Mouse (Mus musculus) midbrain, embryonic 11.5 days (tissue): ENCODE measurements at regions not wholly inside any gene's neighbourhood (a gene's known extent, or its start where the extent isn't known, plus 50 kb on each side); places are given as distances from the start of the nearest gene placed in this dataset.

Experiments used
- ATAC-seq: fragments of 200-750 bp; cut with Nextera tagmentation; 2 replicates; pipeline ENCODE4 v1.8.0; 2017; ENCODE audit warnings: moderate TSS enrichment, moderate library complexity; ENCODE audit not compliant: low FRiP score
- DNase-seq: peaks from one replicate; pipeline ENCODE4 v3.0.0; 2015; ENCODE audit warnings: low spot score; ENCODE audit errors: missing footprints
- H3K27ac ChIP-seq: fragments of 300-500 bp; sonication (generic); 2 replicates; pipeline ENCODE4 v1.5.1; 2014; ENCODE audit warnings: low read depth, low read length
- H3K27me3 ChIP-seq: fragments of 300-500 bp; sonication (generic); 2 replicates; pipeline ENCODE4 v1.6.1; 2014; ENCODE audit warnings: mild to moderate bottlenecking, low read length, moderate library complexity, mixed read lengths; ENCODE audit not compliant: control insufficient read depth, insufficient read depth
- H3K36me3 ChIP-seq: fragments of 300-500 bp; sonication (generic); 2 replicates; pipeline ENCODE4 v1.6.1; 2014; ENCODE audit warnings: mild to moderate bottlenecking, low read length, moderate library complexity, mixed read lengths; ENCODE audit not compliant: control insufficient read depth, insufficient read depth
- H3K4me1 ChIP-seq: fragments of 300-500 bp; sonication (generic); 2 replicates; pipeline ENCODE4 v1.6.1; 2014; ENCODE audit warnings: low read length; ENCODE audit not compliant: control insufficient read depth, insufficient read depth
- H3K4me2 ChIP-seq: fragments of 300-500 bp; sonication (generic); 2 replicates; pipeline ENCODE4 v1.6.1; 2014; ENCODE audit warnings: mild to moderate bottlenecking, moderate library complexity
- H3K4me3 ChIP-seq: fragments of 300-500 bp; sonication (generic); 2 replicates; pipeline ENCODE4 v1.5.1; 2014; ENCODE audit warnings: low read depth, low read length
- H3K9ac ChIP-seq: fragments of 300-500 bp; sonication (generic); 2 replicates; pipeline ENCODE4 v1.6.1; 2014; ENCODE audit warnings: low read length
- H3K9me3 ChIP-seq: fragments of 300-500 bp; sonication (generic); 2 replicates; pipeline ENCODE4 v1.6.1; 2016; ENCODE audit warnings: low read length; ENCODE audit not compliant: control insufficient read depth
- WGBS: fragments of 180-500 bp; shearing (Covaris S2); extraction: QIAGEN DNeasy Blood & Tissue Kit; methylation state at CpG from one replicate; pipeline ENCODE4 v1.1.7; 2014; 5-methylcytosine and 5-hydroxymethylcytosine counted together

- 89% methylated on average over 5 of the region's 5 CpGs for WGBS
- Histone ChIP-seq H3K27ac (no peak overlapping the region), H3K36me3 (no peaks in the 10 kb centered on the region), H3K4me2 (no peak overlapping the region), H3K9me3 (no peaks in the 10 kb centered on the region), H3K9ac (no peak overlapping the region), H3K4me3 (no peak overlapping the region), H3K4me1 (no peaks in the 10 kb centered on the region), H3K27me3 (no peaks in the 10 kb centered on the region)
- no peak for ATAC-seq
- no peak for DNase-seq
Measured at GRCm38 (mm10) chr8:115955371-115955770, 247.8 kb upstream of the Maf start.

- no peaks in the 10 kb centered on the region for H3K36me3 ChIP-seq
- 88% methylated on average over 7 of the region's 7 CpGs for WGBS
- DNase-seq = no peak
Measured at GRCm38 (mm10) chr8:115953783-115954470, 246.3 kb upstream of the Maf start.

GRCm38 (mm10) chr8:115952496-115952895 lies 244.9 kb upstream of the Maf start:
- H3K27me3 ChIP-seq = no peaks in the 10 kb centered on the region
- H3K4me2 ChIP-seq = no peak overlapping the region
- no peak overlapping the region for H3K27ac ChIP-seq
- 90% methylated on average over 1 of the region's 1 CpGs for WGBS
- H3K9ac ChIP-seq = no peak overlapping the region
- no peak for ATAC-seq
- H3K4me1 ChIP-seq = no peaks in the 10 kb centered on the region
- H3K4me3 ChIP-seq = no peak overlapping the region
- H3K36me3 ChIP-seq = no peaks in the 10 kb centered on the region
- DNase-seq = no peak
- H3K9me3 ChIP-seq = no peaks in the 10 kb centered on the region

More at GRCm38 (mm10) chr8:115953783-115954470, 246.3 kb upstream of the Maf start:
- H3K9ac ChIP-seq = no peak overlapping the region
- H3K4me2 ChIP-seq = no peak overlapping the region
- no peaks in the 10 kb centered on the region for H3K27me3 ChIP-seq
- H3K4me1 ChIP-seq = no peaks in the 10 kb centered on the region
- no peak for ATAC-seq
- no peak overlapping the region for H3K4me3 ChIP-seq
- no peak overlapping the region for H3K27ac ChIP-seq
- no peaks in the 10 kb centered on the region for H3K9me3 ChIP-seq

DNA sequence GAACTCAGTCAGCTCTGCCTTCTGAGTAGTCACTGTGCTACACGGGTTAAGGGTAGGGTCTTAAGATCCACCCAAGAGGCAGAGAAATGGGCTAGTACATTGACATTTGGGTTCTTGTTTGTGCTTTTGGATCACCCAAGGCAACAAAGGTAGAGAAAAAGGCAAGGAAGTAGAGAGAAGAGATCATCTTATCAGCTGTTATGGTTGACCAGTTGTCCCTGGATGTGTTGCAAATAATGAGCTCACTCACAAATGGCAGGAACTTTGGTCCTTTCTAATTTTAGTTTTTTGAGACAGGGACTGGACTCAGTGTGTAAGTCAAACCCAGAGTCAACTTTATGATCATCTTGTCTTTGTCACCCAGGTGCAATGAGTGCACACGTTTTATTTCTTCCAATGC lies 241.3 kb upstream of the Maf start:
- WGBS = 85% methylated on average over 2 of the region's 2 CpGs
- Histone ChIP-seq H3K9ac (no peak overlapping the region), H3K4me2 (no peak overlapping the region), H3K36me3 (no peaks in the 10 kb centered on the region), H3K4me3 (no peak overlapping the region), H3K4me1 (no peaks in the 10 kb centered on the region), H3K27me3 (no peaks in the 10 kb centered on the region), H3K27ac (no peak overlapping the region), H3K9me3 (no peaks in the 10 kb centered on the region)
- ATAC-seq = no peak
- peak; percentile 57 for DNase-seq

DNA sequence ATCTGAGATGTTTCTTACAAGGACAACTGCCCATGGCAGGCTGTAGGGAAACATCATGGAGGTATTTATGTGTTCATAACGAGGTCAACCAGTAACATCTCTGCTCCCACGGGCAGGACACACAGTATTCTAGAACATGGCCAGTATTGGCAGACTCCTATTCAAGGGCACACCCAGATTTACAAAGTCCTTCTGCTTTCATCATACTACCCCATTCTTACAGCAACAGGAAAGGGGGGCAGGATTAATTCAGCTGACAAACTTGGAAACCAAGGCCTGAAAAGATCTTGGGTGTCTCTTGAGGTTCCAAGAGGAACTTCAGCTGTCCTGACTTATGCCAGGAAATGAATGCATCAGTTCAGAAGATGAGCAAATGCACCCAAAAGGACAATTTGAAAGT lies 240.4 kb upstream of the Maf start:
- Histone ChIP-seq H3K4me1 (no peaks in the 10 kb centered on the region), H3K4me2 (no peak overlapping the region), H3K4me3 (no peak overlapping the region), H3K9me3 (no peaks in the 10 kb centered on the region), H3K36me3 (no peaks in the 10 kb centered on the region), H3K9ac (no peak overlapping the region), H3K27ac (no peak overlapping the region), H3K27me3 (no peaks in the 10 kb centered on the region)
- ATAC-seq (no peak), DNase-seq (no peak)
- WGBS = 87% methylated on average over 2 of the region's 2 CpGs

DNA sequence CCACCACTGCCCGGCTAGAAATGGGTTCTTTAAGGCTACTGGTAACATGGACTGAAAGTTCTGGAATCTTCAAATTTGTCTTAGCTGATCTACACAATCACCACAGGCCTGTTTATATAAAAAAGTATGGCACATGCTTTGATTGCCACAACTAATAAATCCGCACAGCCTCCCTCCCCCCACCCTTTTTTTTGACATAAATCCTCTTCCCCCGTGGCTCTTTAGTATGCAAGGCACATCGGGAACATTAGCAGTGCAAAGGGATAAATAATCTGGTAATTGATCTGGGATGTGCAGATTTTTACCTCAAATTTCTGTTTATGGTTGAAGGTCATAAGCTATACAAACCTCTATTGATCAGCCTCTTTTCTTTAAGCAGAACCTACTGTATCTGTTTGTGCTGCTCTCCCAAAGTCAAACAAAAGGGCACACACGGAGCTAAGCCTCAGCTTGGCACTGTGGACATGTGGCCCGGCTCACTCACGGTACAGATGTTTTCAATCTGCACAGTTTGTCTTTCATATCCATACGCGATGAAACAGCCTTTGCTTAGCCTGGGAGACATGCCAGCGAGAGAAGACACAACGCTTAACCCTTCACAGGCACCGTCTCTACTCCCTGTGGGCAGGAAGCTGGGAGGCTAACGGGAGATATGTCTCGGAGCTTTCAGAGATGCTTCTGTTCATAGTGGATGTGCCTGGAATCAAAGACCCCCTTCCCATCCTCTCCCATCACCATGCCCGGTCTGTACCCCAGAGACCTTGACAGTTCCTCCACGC lies 235.3 kb upstream of the Maf start:
- Histone ChIP-seq H3K9ac (no peak overlapping the region), H3K4me2 (no peak overlapping the region), H3K27me3 (no peaks in the 10 kb centered on the region), H3K4me1 (no peaks in the 10 kb centered on the region), H3K27ac (no peak overlapping the region), H3K4me3 (no peak overlapping the region), H3K9me3 (no peaks in the 10 kb centered on the region), H3K36me3 (no peaks in the 10 kb centered on the region)
- 63% methylated on average over 16 of the region's 16 CpGs for WGBS
- ATAC-seq (no peak), DNase-seq (peak; percentile 86)

GRCm38 (mm10) chr8:115929472-115930210 lies 222.0 kb upstream of the Maf start:
- WGBS = 78% methylated on average over 8 of the region's 8 CpGs
- no peak for ATAC-seq

GRCm38 (mm10) chr8:115921889-115922288 lies 214.3 kb upstream of the Maf start:
- WGBS = 87% methylated on average over 6 of the region's 6 CpGs
- Histone ChIP-seq H3K4me3 (no peak overlapping the region), H3K4me2 (no peak overlapping the region), H3K36me3 (no peaks in the 10 kb centered on the region), H3K4me1 (no peaks in the 10 kb centered on the region), H3K9me3 (no peaks in the 10 kb centered on the region), H3K27me3 (no peaks in the 10 kb centered on the region), H3K27ac (no peak overlapping the region), H3K9ac (no peak overlapping the region)
- ATAC-seq = no peak
- no peak for DNase-seq

More at GRCm38 (mm10) chr8:115929472-115930210, 222.0 kb upstream of the Maf start:
- peaks cover 2% of the 10 kb centered on the region; the same call in 1 of the 2 replicates for H3K4me1 ChIP-seq
- no peaks in the 10 kb centered on the region for H3K27me3 ChIP-seq
- H3K27ac ChIP-seq = no peak overlapping the region
- H3K4me3 ChIP-seq = no peak overlapping the region
- H3K36me3 ChIP-seq = no peaks in the 10 kb centered on the region
- H3K9me3 ChIP-seq = no peaks in the 10 kb centered on the region
- H3K4me2 ChIP-seq = no peak overlapping the region
- H3K9ac ChIP-seq = no peak overlapping the region
- DNase-seq = no peak

DNA sequence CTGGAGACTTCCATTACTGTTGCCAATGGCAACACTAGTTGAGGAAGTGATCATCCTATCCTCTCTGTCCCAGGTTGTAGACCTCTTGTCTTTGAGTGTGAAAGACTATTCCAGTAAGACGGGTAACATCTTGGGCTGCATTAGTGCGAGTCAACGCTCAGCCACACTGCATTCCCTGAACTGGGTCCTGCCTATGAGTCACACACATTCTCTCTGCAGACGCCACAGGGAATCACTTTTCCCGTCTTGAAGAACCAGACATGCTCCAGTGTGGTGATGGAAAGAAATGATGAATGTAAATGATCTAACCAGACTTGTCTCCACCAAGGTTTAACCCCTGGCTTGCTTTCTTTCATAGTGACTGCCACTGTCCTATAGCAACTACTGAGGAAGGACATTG lies 199.1 kb upstream of the Maf start:
- DNase-seq = no peak
- no peaks in the 10 kb centered on the region for H3K27me3 ChIP-seq
- WGBS = 91% methylated on average over 5 of the region's 5 CpGs
- H3K9me3 ChIP-seq = no peaks in the 10 kb centered on the region
- ATAC-seq = no peak
- H3K36me3 ChIP-seq = no peaks in the 10 kb centered on the region
- H3K4me2 ChIP-seq = no peak overlapping the region
- no peak overlapping the region for H3K4me3 ChIP-seq
- no peaks in the 10 kb centered on the region for H3K4me1 ChIP-seq
- H3K9ac ChIP-seq = no peak overlapping the region
- no peak overlapping the region for H3K27ac ChIP-seq
